Mouse (Mus musculus): ENCODE results near the gene Churc1. TPM values are rescaled to one million over a fixed set of nuclear protein-coding genes. Genes with fewer than 3 reads are reported as not detected.

The Churc1 gene
- total RNA-seq, 1 experiment: 74.4 TPM

DNA sequence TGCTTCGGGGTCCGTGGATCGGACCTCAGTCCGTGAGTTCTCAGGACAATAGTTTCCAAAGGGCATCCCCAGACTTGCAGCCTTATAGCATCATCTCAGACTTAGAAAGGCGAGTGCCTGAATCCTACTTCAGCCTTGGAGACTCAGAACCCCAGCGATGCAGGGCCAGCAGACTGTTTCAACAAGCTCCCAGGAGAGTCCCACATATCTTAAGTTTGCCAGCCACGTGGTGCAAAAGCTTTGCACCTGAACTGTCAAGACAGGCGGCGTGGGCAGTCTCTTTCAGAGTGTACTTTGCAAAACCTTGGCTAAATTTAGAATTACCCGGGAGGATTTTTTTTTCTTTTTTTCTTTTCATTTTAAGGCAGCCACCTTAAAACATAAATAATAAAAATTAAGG, 42.5 kb downstream of the Churc1 start:
- no peak for DNase-seq (ENCODE audit: low read depth, low spot score)
- Histone ChIP-seq H3K4me3 (ENCODE audit: insufficient read depth in 1 of 2, low read depth in 1 of 2, low read length in 2 of 2, poor library complexity in 1 of 2, severe bottlenecking in 1 of 2) (no peak overlapping the region), H3K9me3 (ENCODE audit: control insufficient read depth, insufficient read depth, low read depth, low read length) (no peaks in the 10 kb centered on the region), H3K4me1 (ENCODE audit: control insufficient read depth in 2 of 2, insufficient read depth in 2 of 2, low read length in 2 of 2, poor library complexity in 1 of 2) (peaks cover 0 to 12% of the 10 kb centered on the region in 2 experiments; a peak in 1 of 4 replicates), H3K9ac (ENCODE audit: insufficient read depth, low read depth, low read length, poor library complexity, severe bottlenecking) (no peak overlapping the region), H3K27ac (ENCODE audit: insufficient read depth, low read depth, low read length, poor library complexity, severe bottlenecking) (no peak overlapping the region), H3K36me3 (ENCODE audit: control insufficient read depth, insufficient read depth, low read length, poor library complexity, severe bottlenecking) (peaks cover 2% of the 10 kb centered on the region; the same call in 1 of the 2 replicates)
- in situ Hi-C loops (cut with MboI; ENCODE audit: low sequenced_read_pairs in 2 of 2, unreplicated experiment in 2 of 2): no loop called here
- no peak for TF ChIP-seq MAFK (IDR thresholded peaks at IDR 0.05; ENCODE audit: insufficient read depth, low read depth, low read length)
- TF ChIP-seq CHD2 (IDR thresholded peaks at IDR 0.05; ENCODE audit: low read depth, low read length): no peak
- no peak for TF ChIP-seq HCFC1 (IDR thresholded peaks at IDR 0.05; ENCODE audit: borderline replicate concordance, insufficient read depth, low read length)
- TF ChIP-seq ZNF384 (IDR thresholded peaks at IDR 0.05; ENCODE audit: low read depth, low read length): no peak
- no peak for TF ChIP-seq ZC3H11A (IDR thresholded peaks at IDR 0.05; ENCODE audit: borderline replicate concordance, low read depth, low read length)

DNA sequence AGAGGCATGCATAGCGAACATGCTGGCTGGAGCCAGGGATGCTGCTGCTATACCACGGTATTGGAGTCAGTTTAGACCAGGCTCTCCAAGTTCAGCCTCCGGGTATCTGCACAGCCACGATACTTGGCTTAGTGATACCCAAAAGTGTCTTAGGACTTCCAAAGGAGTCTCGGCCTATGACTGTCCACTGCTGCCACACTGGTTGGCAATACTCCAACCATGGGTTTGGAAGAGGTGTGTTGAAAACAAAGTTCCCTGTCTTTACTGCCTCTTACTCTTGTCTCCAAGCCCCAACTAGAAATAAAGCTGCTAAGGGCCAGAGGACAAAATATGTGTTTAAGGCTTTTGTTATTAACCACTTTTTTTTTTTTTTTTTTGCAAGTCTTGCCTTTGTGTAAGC, 45.2 kb downstream of the Churc1 start:
- no peak for DNase-seq (ENCODE audit: low read depth, low spot score)

DNA sequence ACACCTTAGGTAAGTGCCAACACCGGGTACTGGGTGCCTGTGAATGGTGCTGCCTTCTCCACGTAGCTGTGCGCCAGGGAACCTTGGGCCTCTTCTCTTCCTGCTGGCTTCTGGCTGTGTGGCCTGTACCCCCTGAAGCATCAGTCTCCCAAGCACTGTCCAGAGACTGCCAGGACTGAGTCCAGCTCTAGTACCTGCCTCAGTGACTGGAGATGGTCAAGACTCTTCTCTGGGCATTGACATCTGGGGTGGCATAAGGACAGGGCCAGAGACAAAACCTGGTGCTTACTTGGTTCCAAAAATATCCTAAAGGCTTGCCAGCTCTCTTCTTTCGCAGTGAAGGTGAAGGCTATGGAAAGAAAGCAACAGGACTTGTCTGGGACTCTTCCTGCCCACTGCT, 45.7 kb downstream of the Churc1 start:
- in situ Hi-C loops (cut with MboI; ENCODE audit: low sequenced_read_pairs in 2 of 2, unreplicated experiment in 2 of 2): no loop called here
- H3K9ac ChIP-seq (ENCODE audit: insufficient read depth, low read depth, low read length, poor library complexity, severe bottlenecking): no peak overlapping the region
- peaks cover 5% of the 10 kb centered on the region; the same call in 1 of the 2 replicates for H3K36me3 ChIP-seq (ENCODE audit: control insufficient read depth, insufficient read depth, low read length, poor library complexity, severe bottlenecking)
- H3K4me1 ChIP-seq (ENCODE audit: control insufficient read depth in 2 of 2, insufficient read depth in 2 of 2, low read length in 2 of 2, poor library complexity in 1 of 2): peaks cover 0 to 12% of the 10 kb centered on the region in 2 experiments; a peak in 1 of 4 replicates
- no peaks in the 10 kb centered on the region for H3K9me3 ChIP-seq (ENCODE audit: control insufficient read depth, insufficient read depth, low read depth, low read length)
- DNase-seq (ENCODE audit: low read depth, low spot score): no peak
- TF ChIP-seq CHD2 (IDR thresholded peaks at IDR 0.05; ENCODE audit: low read depth, low read length): no peak
- no peak for TF ChIP-seq ZNF384 (IDR thresholded peaks at IDR 0.05; ENCODE audit: low read depth, low read length)
- TF ChIP-seq MAFK (IDR thresholded peaks at IDR 0.05; ENCODE audit: insufficient read depth, low read depth, low read length): no peak
- TF ChIP-seq HCFC1 (IDR thresholded peaks at IDR 0.05; ENCODE audit: borderline replicate concordance, insufficient read depth, low read length): no peak
- no peak for TF ChIP-seq ZC3H11A (IDR thresholded peaks at IDR 0.05; ENCODE audit: borderline replicate concordance, low read depth, low read length)
- no peak overlapping the region for H3K27ac ChIP-seq (ENCODE audit: insufficient read depth, low read depth, low read length, poor library complexity, severe bottlenecking)
- no peak overlapping the region for H3K4me3 ChIP-seq (ENCODE audit: insufficient read depth in 1 of 2, low read depth in 1 of 2, low read length in 2 of 2, poor library complexity in 1 of 2, severe bottlenecking in 1 of 2)

More for the DNA sequence above, 45.2 kb downstream of the Churc1 start:
- TF ChIP-seq CHD2 (IDR thresholded peaks at IDR 0.05; ENCODE audit: low read depth, low read length) (no peak), HCFC1 (IDR thresholded peaks at IDR 0.05; ENCODE audit: borderline replicate concordance, insufficient read depth, low read length) (no peak), ZNF384 (IDR thresholded peaks at IDR 0.05; ENCODE audit: low read depth, low read length) (no peak), MAFK (IDR thresholded peaks at IDR 0.05; ENCODE audit: insufficient read depth, low read depth, low read length) (no peak), ZC3H11A (IDR thresholded peaks at IDR 0.05; ENCODE audit: borderline replicate concordance, low read depth, low read length) (no peak)
- Histone ChIP-seq H3K27ac (ENCODE audit: insufficient read depth, low read depth, low read length, poor library complexity, severe bottlenecking) (no peak overlapping the region), H3K36me3 (ENCODE audit: control insufficient read depth, insufficient read depth, low read length, poor library complexity, severe bottlenecking) (peaks cover 5% of the 10 kb centered on the region; the same call in 1 of the 2 replicates), H3K4me3 (ENCODE audit: insufficient read depth in 1 of 2, low read depth in 1 of 2, low read length in 2 of 2, poor library complexity in 1 of 2, severe bottlenecking in 1 of 2) (no peak overlapping the region), H3K9me3 (ENCODE audit: control insufficient read depth, insufficient read depth, low read depth, low read length) (no peaks in the 10 kb centered on the region), H3K4me1 (ENCODE audit: control insufficient read depth in 2 of 2, insufficient read depth in 2 of 2, low read length in 2 of 2, poor library complexity in 1 of 2) (peaks cover 0 to 12% of the 10 kb centered on the region in 2 experiments; a peak in 1 of 4 replicates), H3K9ac (ENCODE audit: insufficient read depth, low read depth, low read length, poor library complexity, severe bottlenecking) (no peak overlapping the region)
- in situ Hi-C loops (cut with MboI; ENCODE audit: low sequenced_read_pairs in 2 of 2, unreplicated experiment in 2 of 2): no loop called here

DNA sequence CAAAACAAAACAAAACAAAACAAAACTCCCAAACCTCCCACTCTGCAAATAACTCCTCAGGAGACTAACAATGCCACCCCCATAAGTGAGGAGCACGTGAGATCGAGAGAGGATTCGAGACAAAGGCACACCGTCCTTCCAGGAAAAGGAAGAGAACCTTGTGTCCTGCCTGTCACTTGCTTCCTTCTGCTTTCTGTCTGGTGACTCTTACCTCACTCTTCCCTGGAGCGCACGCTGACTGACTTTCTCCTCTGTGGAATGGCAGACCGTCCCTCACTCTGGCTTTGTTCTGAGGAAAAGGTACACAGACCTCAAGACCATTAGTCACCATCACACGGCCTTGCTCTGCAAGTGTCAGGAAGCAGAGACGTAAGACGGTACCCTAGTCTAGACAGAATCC, 48.2 kb downstream of the Churc1 start:
- TF ChIP-seq ZC3H11A (IDR thresholded peaks at IDR 0.05; ENCODE audit: borderline replicate concordance, low read depth, low read length): no peak
- Histone ChIP-seq H3K4me1 (ENCODE audit: control insufficient read depth in 2 of 2, insufficient read depth in 2 of 2, low read length in 2 of 2, poor library complexity in 1 of 2) (peaks cover 1 to 21% of the 10 kb centered on the region in 2 experiments; a peak in 2 of 4 replicates), H3K9ac (ENCODE audit: insufficient read depth, low read depth, low read length, poor library complexity, severe bottlenecking) (no peak overlapping the region), H3K9me3 (ENCODE audit: control insufficient read depth, insufficient read depth, low read depth, low read length) (no peaks in the 10 kb centered on the region), H3K27ac (ENCODE audit: insufficient read depth, low read depth, low read length, poor library complexity, severe bottlenecking) (no peak overlapping the region), H3K4me3 (ENCODE audit: insufficient read depth in 1 of 2, low read depth in 1 of 2, low read length in 2 of 2, poor library complexity in 1 of 2, severe bottlenecking in 1 of 2) (no peak overlapping the region), H3K36me3 (ENCODE audit: control insufficient read depth, insufficient read depth, low read length, poor library complexity, severe bottlenecking) (peaks cover 5% of the 10 kb centered on the region; the same call in 1 of the 2 replicates)
- no peak for DNase-seq (ENCODE audit: low read depth, low spot score)
- in situ Hi-C loops (cut with MboI; ENCODE audit: low sequenced_read_pairs in 2 of 2, unreplicated experiment in 2 of 2): no loop called here

DNA sequence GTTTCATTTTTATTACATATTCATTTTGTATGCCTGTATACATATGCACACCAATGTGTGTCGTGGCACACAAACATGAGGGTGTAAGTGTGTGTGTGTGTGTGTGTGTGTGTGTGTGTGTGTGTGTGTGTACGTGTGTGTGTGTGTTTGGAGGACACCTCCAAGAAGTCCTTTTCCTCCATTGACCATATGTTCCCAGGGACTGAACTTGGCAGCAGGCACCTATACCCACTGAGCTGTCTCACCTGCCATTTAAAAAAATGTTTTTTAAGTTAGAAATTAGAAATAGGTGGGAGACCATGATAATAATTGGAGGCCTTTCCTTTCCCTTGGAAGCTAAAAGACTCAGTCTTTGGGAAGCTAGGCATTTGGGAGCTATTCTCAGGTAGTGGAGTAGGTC, 48.8 kb downstream of the Churc1 start:
- no peak for TF ChIP-seq CHD2 (IDR thresholded peaks at IDR 0.05; ENCODE audit: low read depth, low read length)
- TF ChIP-seq HCFC1 (IDR thresholded peaks at IDR 0.05; ENCODE audit: borderline replicate concordance, insufficient read depth, low read length): no peak
- no peak for TF ChIP-seq ZC3H11A (IDR thresholded peaks at IDR 0.05; ENCODE audit: borderline replicate concordance, low read depth, low read length)
- no peak for TF ChIP-seq MAFK (IDR thresholded peaks at IDR 0.05; ENCODE audit: insufficient read depth, low read depth, low read length)
- TF ChIP-seq ZNF384 (IDR thresholded peaks at IDR 0.05; ENCODE audit: low read depth, low read length): no peak
- DNase-seq (ENCODE audit: low read depth, low spot score): no peak
- H3K36me3 ChIP-seq (ENCODE audit: control insufficient read depth, insufficient read depth, low read length, poor library complexity, severe bottlenecking): peaks cover 5% of the 10 kb centered on the region; the same call in 1 of the 2 replicates
- no peak overlapping the region for H3K9ac ChIP-seq (ENCODE audit: insufficient read depth, low read depth, low read length, poor library complexity, severe bottlenecking)
- no peak overlapping the region for H3K27ac ChIP-seq (ENCODE audit: insufficient read depth, low read depth, low read length, poor library complexity, severe bottlenecking)
- H3K4me3 ChIP-seq (ENCODE audit: insufficient read depth in 1 of 2, low read depth in 1 of 2, low read length in 2 of 2, poor library complexity in 1 of 2, severe bottlenecking in 1 of 2): no peak overlapping the region
- in situ Hi-C loops (cut with MboI; ENCODE audit: low sequenced_read_pairs in 2 of 2, unreplicated experiment in 2 of 2): no loop called here
- H3K4me1 ChIP-seq (ENCODE audit: control insufficient read depth in 2 of 2, insufficient read depth in 2 of 2, low read length in 2 of 2, poor library complexity in 1 of 2): peaks cover 3 to 24% of the 10 kb centered on the region in 2 experiments; a peak in 2 of 4 replicates
- no peaks in the 10 kb centered on the region for H3K9me3 ChIP-seq (ENCODE audit: control insufficient read depth, insufficient read depth, low read depth, low read length)

All from ES-E14 (cell line).